Mouse (Mus musculus): Measurements from ENCODE around the gene Hapln3.

The Hapln3 gene

GRCm38 (mm10) chr7:79130843-79131444 is at the start of gene Hapln3:
Hapln3 (minus strand) TSS chr7:79131018.
- peak; percentile 31 to 56 for DNase-seq

- no peak for DNase-seq
These were observed 43.0 kb upstream of the Hapln3 start for GRCm38 (mm10) chr7:79173800-79174199.

GRCm38 (mm10) chr7:79171782-79172181 is 41.0 kb upstream of the Hapln3 start:
- peak in 1 of 2 experiments; percentile 6 for DNase-seq

- DNase-seq: no peak
These were observed 36.3 kb upstream of the Hapln3 start for GRCm38 (mm10) chr7:79167006-79167562.

- no peak for DNase-seq
These were observed 28.6 kb upstream of the Hapln3 start for GRCm38 (mm10) chr7:79159406-79159805.

GRCm38 (mm10) chr7:79149522-79149921 is 18.7 kb upstream of the Hapln3 start:
- DNase-seq: peak in 1 of 2 experiments; percentile 45

GRCm38 (mm10) chr7:79148711-79149266 is 18.0 kb upstream of the Hapln3 start, which contains the start of gene Mfge8:
Mfge8 (minus strand) TSS chr7:79149060.
- DNase-seq: peak; percentile 92 to 94

- peak in 1 of 2 experiments; percentile 46 for DNase-seq
These were observed 17.3 kb upstream of the Hapln3 start for GRCm38 (mm10) chr7:79147931-79148653.

GRCm38 (mm10) chr7:79147011-79147837 is 16.4 kb upstream of the Hapln3 start:
- peak; percentile 30 to 72 for DNase-seq

- peak; percentile 71 to 85 for DNase-seq
These were observed 10.1 kb upstream of the Hapln3 start for GRCm38 (mm10) chr7:79140897-79141296.

GRCm38 (mm10) chr7:79139891-79140591 is 9.2 kb upstream of the Hapln3 start:
- DNase-seq: peak in 1 of 2 experiments; percentile 19

- DNase-seq: peak in 1 of 2 experiments; percentile 18
These were observed 8.6 kb upstream of the Hapln3 start for GRCm38 (mm10) chr7:79139328-79139824.

- no peak for DNase-seq
These were observed 2.6 kb upstream of the Hapln3 start for GRCm38 (mm10) chr7:79133391-79133790.

GRCm38 (mm10) chr7:79130385-79130784 is 433 bp downstream of the Hapln3 start:
- DNase-seq: no peak

- DNase-seq: no peak
These were observed 935 bp downstream of the Hapln3 start for GRCm38 (mm10) chr7:79129883-79130282.

GRCm38 (mm10) chr7:79123465-79123864 is 7.4 kb downstream of the Hapln3 start:
- no peak for DNase-seq

GRCm38 (mm10) chr7:79113848-79114247 is 17.0 kb downstream of the Hapln3 start:
- no peak for DNase-seq

- no peak for DNase-seq
These were observed 34.3 kb downstream of the Hapln3 start for GRCm38 (mm10) chr7:79096492-79096891.

GRCm38 (mm10) chr7:79089111-79089510 is 41.7 kb downstream of the Hapln3 start:
- peak in 1 of 2 experiments; percentile 45 for DNase-seq

GRCm38 (mm10) chr7:79080572-79081399 is 50.0 kb downstream of the Hapln3 start:
- DNase-seq: peak; percentile 66 to 82

GRCm38 (mm10) chr7:79079212-79079611 is 51.6 kb downstream of the Hapln3 start:
- DNase-seq: no peak

Measured in kidney, postnatal 25 days (tissue).